In the genomic region with DNA sequence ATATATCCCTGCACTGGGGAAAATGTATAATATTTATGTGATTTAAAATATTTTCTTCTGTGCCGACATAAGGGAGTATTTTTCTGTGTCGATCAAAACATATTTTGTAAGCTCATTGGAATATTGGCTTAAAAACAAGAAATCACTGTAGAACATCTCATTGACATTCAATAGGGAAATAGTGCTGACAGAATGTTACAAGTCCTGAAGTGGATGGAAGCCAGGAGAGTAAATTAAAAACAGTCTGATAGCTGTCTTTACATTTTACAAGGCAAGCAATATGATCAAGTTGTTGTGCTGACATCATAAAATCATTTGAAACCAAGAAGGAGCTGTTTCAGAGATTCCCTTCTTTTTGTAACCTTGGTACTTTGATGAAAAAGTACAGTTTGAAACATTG, we compare ENCODE assay signal across 16 mouse cellular contexts.
DNase-seq lines count a peak whose midpoint lies in the region; ATAC-seq and TF ChIP-seq lines count a peak whose summit lies in the region.
"Had no signal": no experiment of that assay in that cellular context is flagged by ENCODE, and none has a peak within 500 bp of the region (broad histone marks: within the 10 kb centered on the region; RNA-seq: fewer than 3 reads in every experiment).

No protein-coding gene starts in this region.

- H3K36me3 ChIP-seq in forebrain, embryonic 14.5 days (ENCODE audit: control insufficient read depth, insufficient read depth, low read length), result no peaks in the 10 kb centered on the region
- no peaks in the 10 kb centered on the region for H3K36me3 ChIP-seq in forebrain, embryonic 13.5 days (ENCODE audit: poor library complexity, severe bottlenecking)
- no peaks in the 10 kb centered on the region for H3K36me3 ChIP-seq in forebrain, embryonic 16.5 days (ENCODE audit: control insufficient read depth, insufficient read depth)
- no peaks in the 10 kb centered on the region for H3K36me3 ChIP-seq in forebrain, embryonic 11.5 days (ENCODE audit: control insufficient read depth, insufficient read depth, low read length)
- H3K36me3 ChIP-seq in limb, embryonic 14.5 days (ENCODE audit: control insufficient read depth, insufficient read depth, low read length), result no peaks in the 10 kb centered on the region
- H3K36me3 ChIP-seq in limb, embryonic 10.5 days, result no peaks in the 10 kb centered on the region
- H3K36me3 ChIP-seq: embryonic facial prominence, embryonic 13.5 days had no signal

- no peak overlapping the region for H3K27ac ChIP-seq in forebrain, embryonic 14.5 days (ENCODE audit: low read depth, low read length)
- H3K27ac ChIP-seq in forebrain, embryonic 13.5 days, result no peak overlapping the region
- no peak overlapping the region for H3K27ac ChIP-seq in forebrain, embryonic 16.5 days (ENCODE audit: low read length)
- H3K27ac ChIP-seq in forebrain, embryonic 11.5 days (ENCODE audit: low read depth, low read length), result no peak overlapping the region
- H3K27ac ChIP-seq in limb, embryonic 14.5 days (replicated peaks; ENCODE audit: low read depth, low read length), result no peak overlapping the region
- no peak overlapping the region for H3K27ac ChIP-seq in limb, embryonic 10.5 days
- H3K27ac ChIP-seq: embryonic facial prominence, embryonic 13.5 days had no signal

- peak; percentile 64 for DNase-seq in forebrain, embryonic 14.5 days (ENCODE audit: low spot score)
- no peak for DNase-seq in forebrain, embryonic 11.5 days (ENCODE audit: low spot score)
- DNase-seq in limb, embryonic 14.5 days (ENCODE audit: low spot score), result peak; percentile 8
- DNase-seq in limb, embryonic 10.5 days (ENCODE audit: low spot score), result no peak
- DNase-seq in lung, postnatal 25 days (ENCODE audit: low spot score), result no peak
- DNase-seq: adrenal gland, adult 2 months; adrenal gland, postnatal 10 days; adrenal gland, postnatal 25 days; cerebellum, adult 11-12 months; cerebellum, adult 2 months; cerebellum, adult 9-10 months; cerebellum, postnatal 10 days; cerebellum, postnatal 25 days had no signal

- H3K9me3 ChIP-seq in forebrain, embryonic 14.5 days (replicated peaks; ENCODE audit: control insufficient read depth, low read length), result no peaks in the 10 kb centered on the region
- H3K9me3 ChIP-seq in forebrain, embryonic 13.5 days (replicated peaks), result no peaks in the 10 kb centered on the region
- no peaks in the 10 kb centered on the region for H3K9me3 ChIP-seq in forebrain, embryonic 16.5 days (ENCODE audit: control insufficient read depth, low read length)
- H3K9me3 ChIP-seq in forebrain, embryonic 11.5 days (ENCODE audit: control insufficient read depth, low read length), result no peaks in the 10 kb centered on the region
- H3K9me3 ChIP-seq in limb, embryonic 14.5 days (ENCODE audit: control insufficient read depth, low read length), result no peaks in the 10 kb centered on the region
- no peaks in the 10 kb centered on the region for H3K9me3 ChIP-seq in limb, embryonic 10.5 days (replicated peaks)
- H3K9me3 ChIP-seq: embryonic facial prominence, embryonic 13.5 days had no signal

- WGBS in forebrain, embryonic 14.5 days, result 82% methylated on average over 2 of the region's 2 CpGs
- 89% methylated on average over 2 of the region's 2 CpGs for WGBS in forebrain, embryonic 13.5 days
- 64% methylated on average over 2 of the region's 2 CpGs for WGBS in forebrain, embryonic 16.5 days
- WGBS in forebrain, embryonic 11.5 days, result 90% methylated on average over 2 of the region's 2 CpGs
- 79% methylated on average over 2 of the region's 2 CpGs for WGBS in limb, embryonic 14.5 days
- WGBS in limb, embryonic 10.5 days, result 93% methylated on average over 2 of the region's 2 CpGs

- TF ChIP-seq POLR2A in limb, embryonic 14.5 days (IDR thresholded peaks at IDR 0.05; ENCODE audit: borderline replicate concordance, extremely low read depth, insufficient read depth, insufficient read length), result no peak

- no peak overlapping the region for H3K4me3 ChIP-seq in forebrain, embryonic 14.5 days (ENCODE audit: low read depth, low read length)
- no peak overlapping the region for H3K4me3 ChIP-seq in forebrain, embryonic 13.5 days
- no peak overlapping the region for H3K4me3 ChIP-seq in forebrain, embryonic 16.5 days (replicated peaks; ENCODE audit: low read length)
- H3K4me3 ChIP-seq in forebrain, embryonic 11.5 days (ENCODE audit: low read depth, low read length), result no peak overlapping the region
- no peak overlapping the region for H3K4me3 ChIP-seq in limb, embryonic 14.5 days (replicated peaks; ENCODE audit: low read length)
- no peak overlapping the region for H3K4me3 ChIP-seq in limb, embryonic 10.5 days
- H3K4me3 ChIP-seq: embryonic facial prominence, embryonic 13.5 days had no signal

- no peak overlapping the region for H3K4me2 ChIP-seq in forebrain, embryonic 14.5 days (ENCODE audit: low read length)
- no peak overlapping the region for H3K4me2 ChIP-seq in forebrain, embryonic 13.5 days
- H3K4me2 ChIP-seq in forebrain, embryonic 16.5 days (ENCODE audit: low read length), result no peak overlapping the region
- no peak overlapping the region for H3K4me2 ChIP-seq in forebrain, embryonic 11.5 days (ENCODE audit: low read depth, low read length, severe bottlenecking)
- no peak overlapping the region for H3K4me2 ChIP-seq in limb, embryonic 14.5 days (replicated peaks; ENCODE audit: low read depth, low read length, severe bottlenecking)
- H3K4me2 ChIP-seq: embryonic facial prominence, embryonic 13.5 days had no signal

- ATAC-seq in forebrain, embryonic 14.5 days, result 0 out of 2 replicates have a peak, but pooled peaks have one; percentile 40
- ATAC-seq in forebrain, embryonic 13.5 days, result no peak
- 0 out of 2 replicates have a peak, but pooled peaks have one; percentile 33 for ATAC-seq in forebrain, embryonic 16.5 days
- no peak for ATAC-seq in forebrain, embryonic 11.5 days (replicated peaks; ENCODE audit: low FRiP score)
- no peak for ATAC-seq in limb, embryonic 14.5 days (ENCODE audit: low FRiP score, low read depth)

- H3K4me1 ChIP-seq in forebrain, embryonic 14.5 days (ENCODE audit: control insufficient read depth, insufficient read depth, low read length), result 0 out of 2 replicates have a peak, but pooled peaks cover 3% of the 10 kb centered on the region
- H3K4me1 ChIP-seq in forebrain, embryonic 13.5 days, result peaks cover 6% of the 10 kb centered on the region; the same call in 1 of the 2 replicates
- no peaks in the 10 kb centered on the region for H3K4me1 ChIP-seq in forebrain, embryonic 16.5 days (replicated peaks; ENCODE audit: control insufficient read depth, insufficient read depth, low read length)
- no peaks in the 10 kb centered on the region for H3K4me1 ChIP-seq in forebrain, embryonic 11.5 days (replicated peaks; ENCODE audit: control insufficient read depth, insufficient read depth, low read length)
- H3K4me1 ChIP-seq in limb, embryonic 14.5 days (ENCODE audit: control insufficient read depth, insufficient read depth, low read length), result no peaks in the 10 kb centered on the region
- no peaks in the 10 kb centered on the region for H3K4me1 ChIP-seq in limb, embryonic 10.5 days
- H3K4me1 ChIP-seq: embryonic facial prominence, embryonic 13.5 days had no signal

- no peak overlapping the region for H3K9ac ChIP-seq in forebrain, embryonic 14.5 days (ENCODE audit: low read length)
- no peak overlapping the region for H3K9ac ChIP-seq in forebrain, embryonic 13.5 days
- H3K9ac ChIP-seq in forebrain, embryonic 16.5 days (replicated peaks; ENCODE audit: low read depth, low read length), result no peak overlapping the region
- no peak overlapping the region for H3K9ac ChIP-seq in forebrain, embryonic 11.5 days (ENCODE audit: low read length)
- H3K9ac ChIP-seq in limb, embryonic 14.5 days (ENCODE audit: low read depth, low read length, severe bottlenecking), result no peak overlapping the region
- H3K9ac ChIP-seq: embryonic facial prominence, embryonic 13.5 days had no signal

- H3K27me3 ChIP-seq in forebrain, embryonic 14.5 days (replicated peaks; ENCODE audit: control insufficient read depth, insufficient read depth, low read length), result no peaks in the 10 kb centered on the region
- H3K27me3 ChIP-seq in forebrain, embryonic 13.5 days, result no peaks in the 10 kb centered on the region
- H3K27me3 ChIP-seq in forebrain, embryonic 16.5 days (replicated peaks; ENCODE audit: control insufficient read depth, insufficient read depth, low read length), result no peaks in the 10 kb centered on the region
- no peaks in the 10 kb centered on the region for H3K27me3 ChIP-seq in forebrain, embryonic 11.5 days (ENCODE audit: control insufficient read depth, insufficient read depth, low read length)
- H3K27me3 ChIP-seq in limb, embryonic 14.5 days (ENCODE audit: control insufficient read depth, insufficient read depth, low read length), result no peaks in the 10 kb centered on the region
- H3K27me3 ChIP-seq in limb, embryonic 10.5 days (ENCODE audit: low read depth, poor library complexity, severe bottlenecking), result no peaks in the 10 kb centered on the region
- H3K27me3 ChIP-seq: embryonic facial prominence, embryonic 13.5 days had no signal

Comparison
In these comparisons a context has a peak if more than half of its experiments do, and no peak if none do; other contexts are left out.
1. ATAC-seq: peak in forebrain, embryonic 14.5 days (single experiment) and forebrain, embryonic 16.5 days (single experiment); none in forebrain, embryonic 13.5 days (single experiment), forebrain, embryonic 11.5 days (single experiment) and limb, embryonic 14.5 days (single experiment).
2. DNase-seq: peak in forebrain, embryonic 14.5 days (single experiment) and limb, embryonic 14.5 days (single experiment); none in forebrain, embryonic 11.5 days (single experiment), limb, embryonic 10.5 days (single experiment) and lung, postnatal 25 days (single experiment).